Mouse (Mus musculus): ENCODE measurements around the gene Erp27.

- TF ChIP-seq POLR2A (IDR thresholded peaks at IDR 0.05; ENCODE audit: low read depth, low read length) (no peak), CTCF (IDR thresholded peaks at IDR 0.05; ENCODE audit: borderline replicate concordance, insufficient read depth, low read length) (no peak)
These were observed 28.2 kb upstream of the Erp27 start for GRCm38 (mm10) chr6:136950171-136950570.

Data from embryonic fibroblast, embryonic 13.5 days (primary cell).